Mouse (Mus musculus): Measurements from ENCODE around the gene BC005561.
"Not testable (repeated sequence)": the region's sequence is repeated elsewhere in the genome, so short reads cannot be mapped to it uniquely, and the experiment has no call there.

BC005561 gene

DNA sequence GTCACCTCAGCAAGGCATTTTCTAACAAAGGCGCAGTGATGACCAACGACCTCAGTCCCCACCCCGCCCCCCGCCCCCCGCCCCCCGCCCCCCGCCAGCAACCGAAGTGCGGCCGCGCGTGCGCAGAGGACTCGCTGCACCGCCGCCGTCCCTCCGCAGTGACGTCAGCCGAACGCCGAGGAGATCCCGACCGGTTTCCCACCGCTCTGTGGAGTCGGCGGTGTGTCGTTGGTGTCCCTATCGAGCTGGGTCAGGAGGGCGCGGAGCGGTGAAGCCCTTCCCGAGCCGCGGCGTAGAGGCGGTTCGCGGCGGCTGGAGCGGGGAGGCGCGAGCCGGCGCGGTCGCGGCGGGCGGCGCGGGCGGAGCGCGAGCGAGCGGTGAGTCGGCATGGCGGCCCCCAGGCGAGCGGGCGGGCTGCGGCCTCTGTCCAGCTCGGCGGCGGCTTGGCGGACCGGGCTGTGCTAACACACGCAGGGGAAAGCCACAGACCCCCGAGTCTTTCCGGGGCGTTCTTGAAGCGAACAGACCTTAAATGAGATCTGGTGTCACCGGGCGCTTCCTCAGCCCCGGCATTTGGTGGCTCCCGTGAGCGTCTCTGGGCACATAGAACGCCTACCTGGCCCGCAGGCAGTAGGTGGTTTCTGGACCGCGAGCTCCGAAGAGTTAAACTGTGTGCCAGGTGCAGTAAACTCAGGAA, at the start of gene BC005561:
BC005561 (plus strand) TSS at position 158 of the 697 bp plus-strand sequence.
- peak; percentile 85 to 94 for DNase-seq

DNA sequence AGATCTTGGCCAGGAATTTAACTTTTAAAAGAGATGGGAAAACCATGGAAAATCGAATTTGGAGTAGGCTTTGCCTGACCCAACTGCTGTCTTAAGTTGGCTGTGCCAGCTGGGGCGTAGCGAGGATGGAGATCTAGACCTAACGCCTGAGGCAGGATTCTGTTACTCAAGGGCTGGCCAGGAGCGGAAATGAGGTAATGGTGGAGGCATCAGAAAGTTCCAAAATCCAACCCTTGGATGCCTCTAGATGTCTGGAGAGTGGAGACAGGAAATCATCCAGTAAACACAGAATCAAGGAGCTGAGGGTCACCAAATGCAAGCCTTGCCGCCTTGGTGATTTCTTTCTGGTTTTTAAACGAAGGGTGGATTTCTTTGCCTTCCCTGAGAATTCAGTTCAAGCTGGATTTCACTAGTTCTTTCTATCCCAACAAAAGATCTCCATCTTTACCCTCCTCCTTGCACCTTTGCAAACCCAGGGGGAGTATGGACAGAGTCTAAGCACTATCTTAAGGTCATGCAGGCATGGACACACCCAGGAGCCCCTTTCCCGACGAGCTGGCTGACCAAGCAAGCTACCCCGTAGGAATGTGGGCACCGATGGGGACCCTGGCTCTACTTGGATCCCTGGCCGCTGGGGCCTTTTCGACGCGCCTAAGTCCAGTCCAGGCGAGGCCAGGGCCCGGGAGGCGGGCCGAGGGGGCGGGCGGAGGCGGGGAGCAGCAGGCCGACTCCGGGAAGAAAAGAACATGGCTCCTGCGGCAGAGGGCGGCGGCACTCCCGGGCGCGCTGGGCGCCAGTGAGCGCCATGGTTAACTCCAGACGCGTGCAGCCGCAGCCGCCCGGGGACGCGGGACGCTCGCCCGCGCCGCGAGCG, 49.1 kb upstream of the BC005561 start, which contains the start of gene Pkd2:
Pkd2 (plus strand) TSS at position 619 of the 874 bp plus-strand sequence.
- DNase-seq: peak; percentile 89 to 93

DNA sequence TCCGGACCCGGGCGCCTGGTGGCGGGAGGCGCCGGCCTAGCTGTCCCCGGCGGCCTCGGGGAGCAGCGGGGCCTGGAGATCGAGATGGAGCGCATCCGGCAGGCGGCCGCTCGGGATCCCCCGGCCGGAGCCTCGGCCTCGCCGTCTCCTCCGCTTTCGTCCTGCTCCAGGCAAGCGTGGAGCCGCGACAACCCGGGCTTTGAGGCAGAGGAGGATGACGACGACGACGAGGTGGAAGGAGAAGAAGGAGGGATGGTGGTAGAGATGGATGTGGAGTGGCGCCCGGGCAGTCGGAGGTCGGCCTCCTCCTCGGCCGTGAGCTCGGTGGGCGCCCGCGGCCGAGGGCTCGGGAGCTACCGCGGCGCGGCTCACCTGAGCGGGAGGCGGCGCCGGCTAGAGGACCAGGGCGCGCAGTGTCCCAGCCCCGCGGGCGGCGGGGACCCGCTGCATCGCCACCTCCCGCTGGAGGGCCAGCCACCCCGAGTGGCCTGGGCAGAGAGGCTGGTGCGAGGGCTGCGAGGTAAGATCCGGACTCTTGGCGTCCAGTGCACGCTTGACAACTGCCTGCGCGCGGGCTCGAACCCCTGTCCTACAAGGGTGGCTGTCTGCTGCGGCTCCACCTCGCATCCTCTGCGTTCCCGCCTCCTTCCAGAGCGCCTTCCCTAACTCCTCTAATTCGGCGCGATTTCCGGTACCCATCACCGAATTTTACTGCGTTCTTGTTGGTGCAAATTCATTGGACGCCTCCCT, 48.3 kb upstream of the BC005561 start:
- peak; percentile 75 to 80 for DNase-seq

DNA sequence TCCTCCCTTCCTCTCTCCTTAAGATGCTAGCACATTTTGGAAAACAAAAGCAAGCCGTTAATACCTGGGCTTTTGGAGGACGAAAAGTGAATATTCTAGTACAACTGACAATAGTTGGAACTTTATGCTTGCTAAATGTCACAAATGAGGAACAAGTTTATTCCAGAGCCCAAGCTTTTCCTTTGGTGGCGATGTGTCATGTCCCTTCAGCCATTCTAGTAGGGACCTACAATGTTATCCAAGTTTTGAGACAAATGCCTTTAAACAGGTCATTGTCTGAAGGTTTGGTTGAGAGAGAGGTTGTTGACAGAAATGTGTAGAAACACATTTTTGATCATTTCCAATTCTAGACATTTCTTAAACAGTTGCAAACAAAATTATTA, 47.7 kb upstream of the BC005561 start:
- peak in 1 of 2 experiments; percentile 42 for DNase-seq

DNA sequence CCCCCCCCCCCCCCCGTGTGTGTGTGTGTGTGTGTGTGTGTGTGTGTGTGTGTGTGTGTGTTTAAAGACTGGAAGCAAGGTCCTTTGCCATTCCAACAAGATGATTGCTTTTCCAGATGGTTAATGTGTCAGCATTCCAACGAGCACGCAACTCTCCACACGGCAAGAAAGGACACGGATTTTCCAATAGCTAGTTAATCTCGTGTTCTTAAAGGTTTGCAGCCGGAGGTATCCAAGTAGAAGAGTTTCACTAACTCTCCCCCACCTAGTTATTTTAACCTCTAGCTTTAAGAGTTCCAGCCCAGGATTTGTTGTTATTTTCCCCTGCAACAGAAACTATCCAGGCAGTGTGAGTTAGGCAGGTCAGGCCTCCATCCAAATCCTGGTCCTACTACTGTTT, 47.3 kb upstream of the BC005561 start:
- DNase-seq: peak; percentile 52 to 56

DNA sequence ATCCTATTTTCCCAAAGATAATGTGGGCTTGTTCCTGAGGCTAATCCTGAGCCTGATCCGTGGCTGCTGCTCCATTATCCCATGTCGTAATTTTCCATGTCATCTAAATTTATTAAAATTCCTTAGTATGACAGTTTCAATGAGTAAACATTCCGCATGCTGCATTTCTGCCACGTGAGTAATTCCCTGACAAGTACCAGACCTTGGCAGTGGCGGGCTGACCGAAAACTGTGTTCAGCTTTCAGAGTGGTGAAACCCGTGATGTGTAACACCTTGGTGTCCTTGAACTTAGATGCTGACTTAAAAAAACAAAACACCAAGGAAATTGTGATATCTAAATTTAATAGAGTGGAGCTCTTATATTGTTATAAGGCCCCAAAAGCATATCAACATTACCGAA, 42.9 kb upstream of the BC005561 start:
- DNase-seq: peak; percentile 31 to 47

DNA sequence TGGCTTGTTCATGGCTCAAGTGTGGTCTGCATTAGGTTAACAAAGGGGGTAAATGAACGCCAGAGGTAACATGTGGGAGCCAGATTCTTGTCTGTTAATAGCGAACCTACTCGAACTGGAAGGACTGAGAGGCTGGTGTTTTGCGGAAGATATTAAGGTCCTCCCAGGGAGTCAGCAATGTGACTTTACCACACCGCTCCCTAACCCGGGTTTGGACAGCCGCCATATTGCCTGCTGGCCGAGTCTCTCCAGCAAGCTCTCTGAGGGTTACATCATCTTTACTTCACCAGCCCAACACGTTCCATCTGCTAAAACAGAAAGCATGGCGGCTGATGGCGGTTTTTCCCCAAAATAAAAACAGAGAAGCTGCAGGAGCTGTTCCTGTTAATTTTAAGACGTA, 42.4 kb upstream of the BC005561 start:
- DNase-seq: peak; percentile 84 to 90

DNA sequence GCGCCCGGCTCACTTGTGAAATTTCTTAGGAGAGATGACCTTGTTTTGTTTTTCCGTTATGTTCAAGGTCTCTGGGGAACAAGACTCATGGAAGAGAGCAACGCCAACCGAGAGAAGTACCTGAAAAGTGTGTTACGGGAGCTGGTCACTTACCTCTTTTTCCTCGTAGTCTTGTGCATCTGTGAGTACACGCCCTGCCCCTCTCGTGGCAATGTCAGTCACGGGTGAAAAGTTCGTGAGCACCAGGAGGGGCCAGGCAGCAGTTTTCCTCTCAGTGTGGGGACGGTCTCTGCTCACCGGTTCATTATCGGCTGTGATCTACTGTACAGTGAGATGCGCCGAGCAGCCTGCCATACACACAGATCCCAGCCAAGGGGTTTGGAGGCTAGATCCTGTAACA, 41.3 kb upstream of the BC005561 start:
- DNase-seq: no peak

DNA sequence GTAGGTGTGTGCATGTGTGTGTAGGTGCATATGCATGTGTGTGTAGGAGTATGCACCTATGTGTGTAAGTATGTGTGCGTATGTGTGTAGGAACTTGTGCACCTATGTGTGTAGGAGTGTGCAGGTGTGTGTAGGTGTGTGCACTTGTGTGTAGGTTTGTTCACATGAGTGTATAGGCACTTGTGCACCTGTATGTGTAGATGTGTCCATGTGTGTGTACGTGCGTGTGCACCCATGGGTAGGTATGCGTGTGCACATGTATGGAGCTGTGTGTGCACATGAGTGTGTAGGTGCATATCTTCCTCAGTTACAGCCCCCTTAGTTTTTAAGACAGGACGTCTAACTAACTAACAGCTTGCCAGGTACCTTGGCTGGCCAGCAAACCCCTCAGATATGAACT, 39.6 kb upstream of the BC005561 start:
- no peak for DNase-seq

DNA sequence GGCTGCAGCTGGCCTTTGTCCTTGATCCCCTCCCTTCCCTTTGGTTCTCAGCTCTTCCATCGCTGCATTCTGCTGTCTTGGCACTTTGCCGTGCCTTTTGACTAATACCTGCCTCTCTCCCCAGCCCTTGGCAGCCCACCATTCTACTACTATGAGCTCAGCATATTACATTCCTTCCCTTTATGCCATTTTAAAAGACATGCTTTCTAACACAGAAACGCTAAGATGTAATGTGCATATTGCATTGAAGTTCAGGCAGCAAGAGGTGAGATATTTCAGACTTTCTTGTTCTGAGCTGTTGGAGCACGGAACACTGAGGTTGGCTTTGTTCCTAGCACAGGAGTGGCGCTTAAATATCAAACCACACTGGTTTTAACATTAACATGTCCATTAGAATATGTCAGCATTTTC, 37.2 kb upstream of the BC005561 start:
- peak; percentile 55 to 85 for DNase-seq

DNA sequence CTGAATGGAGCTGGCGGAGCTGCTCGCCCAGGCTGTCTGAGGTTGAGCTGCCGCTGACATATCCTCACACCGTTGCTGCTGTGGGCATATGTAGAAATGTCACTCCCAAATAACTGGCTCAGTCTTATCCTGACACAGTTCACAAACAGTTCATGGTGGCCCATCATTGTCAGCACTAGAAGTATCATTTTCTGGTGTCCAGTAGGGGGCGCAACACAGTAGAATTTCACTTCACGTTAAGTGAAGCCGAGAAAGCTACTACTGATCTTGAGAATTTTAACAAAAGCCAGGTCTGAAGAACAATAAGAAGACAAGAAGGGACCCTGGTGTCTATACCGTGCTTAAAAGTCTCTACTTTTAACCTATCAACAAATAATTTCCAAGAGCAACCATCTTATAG, 35.8 kb upstream of the BC005561 start:
- peak in 1 of 2 experiments; percentile 70 for DNase-seq

DNA sequence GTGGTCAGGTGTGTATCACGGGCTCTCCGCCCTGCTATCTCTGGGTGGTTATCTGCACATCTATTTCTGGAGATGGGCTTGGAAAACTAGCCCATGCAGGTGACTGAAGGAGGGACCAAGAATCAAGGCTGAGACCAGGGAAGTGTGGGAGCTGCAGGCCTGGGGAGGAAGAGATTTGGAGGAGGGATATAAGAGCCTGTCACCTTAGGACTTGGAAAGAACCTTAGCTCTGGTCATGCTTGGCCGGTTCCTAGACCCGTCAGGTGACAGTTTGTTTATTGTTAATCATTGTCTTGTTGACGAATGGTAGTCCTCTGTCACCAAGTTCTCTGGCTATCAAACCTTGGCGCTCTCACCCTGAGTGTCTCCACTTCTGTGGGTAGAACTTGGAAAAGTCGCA, 27.8 kb upstream of the BC005561 start:
- DNase-seq: peak; percentile 48 to 58

DNA sequence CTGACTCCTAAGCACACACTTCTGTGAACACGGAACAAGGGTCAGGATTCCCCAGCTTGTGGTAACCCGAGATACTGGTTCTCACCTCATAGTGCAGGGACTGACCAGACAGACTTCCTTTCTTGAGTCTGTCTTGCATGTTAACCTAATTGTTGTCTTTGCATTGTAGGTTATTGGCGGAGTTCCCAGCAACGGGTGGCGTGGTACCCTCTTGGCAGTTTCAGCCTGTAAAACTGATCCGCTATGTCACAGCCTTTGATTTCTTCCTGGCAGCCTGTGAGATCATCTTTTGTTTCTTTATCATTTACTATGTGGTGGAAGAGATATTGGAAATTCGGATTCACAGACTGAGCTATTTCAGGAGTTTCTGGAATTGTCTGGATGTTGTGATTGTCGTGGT, 25.3 kb upstream of the BC005561 start:
- no peak for DNase-seq

DNA sequence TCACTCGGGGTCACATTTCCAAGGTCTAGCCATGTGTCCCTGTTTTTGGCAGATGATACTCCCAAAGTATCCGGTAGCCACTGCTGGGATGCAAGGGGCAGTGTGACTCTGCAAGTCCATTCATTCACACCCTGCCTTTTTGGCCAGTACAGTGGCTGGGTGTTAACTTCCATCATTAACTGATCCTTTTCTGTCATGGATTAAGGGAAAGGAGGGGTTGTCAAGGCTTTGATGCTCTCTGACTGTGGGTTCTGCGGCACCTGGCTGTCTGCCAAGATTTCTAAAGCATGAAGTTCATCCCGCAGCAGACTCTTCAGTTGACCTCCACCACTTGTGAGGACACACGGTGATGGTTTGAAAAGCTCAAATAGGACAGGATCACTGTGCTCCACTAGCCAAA, 16.6 kb upstream of the BC005561 start:
- peak; percentile 22 to 42 for DNase-seq

DNA sequence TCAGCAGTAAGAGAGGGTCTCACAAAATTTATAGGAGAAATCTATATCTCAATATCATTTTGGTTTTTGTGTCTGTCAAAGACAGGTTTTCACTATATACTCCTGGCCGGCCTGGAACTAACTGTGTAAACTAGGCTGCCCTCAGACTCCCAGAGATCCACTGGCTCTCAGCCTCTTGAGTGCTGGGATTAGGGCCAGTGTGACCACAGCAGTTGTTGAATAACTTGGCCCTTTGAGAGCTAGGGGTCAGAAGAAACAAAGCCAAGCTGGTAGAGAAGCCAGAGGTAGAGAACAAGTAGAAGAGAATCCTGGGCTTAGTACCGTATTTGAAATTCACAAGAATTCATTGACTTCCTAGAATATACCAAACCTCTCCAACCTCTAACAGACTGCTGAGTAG, 3.3 kb upstream of the BC005561 start:
- peak; percentile 48 to 52 for DNase-seq

DNA sequence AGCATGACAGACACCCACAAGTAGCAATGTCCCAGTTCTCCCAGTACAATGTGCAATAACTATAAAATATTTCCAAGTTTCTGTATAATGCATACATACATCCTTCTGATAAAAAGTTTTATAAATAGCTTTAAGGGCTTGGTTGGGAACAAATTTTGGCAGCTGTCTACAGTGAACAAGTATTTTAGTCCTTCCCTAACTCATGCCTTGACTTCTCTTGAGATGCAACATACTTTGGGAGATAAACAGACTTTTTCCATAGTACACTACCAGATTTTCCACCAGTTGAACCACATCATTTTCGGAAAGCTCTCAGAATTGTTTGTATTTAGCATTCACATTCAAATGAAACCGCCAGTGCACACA, 340 bp upstream of the BC005561 start:
- DNase-seq: no peak

DNA sequence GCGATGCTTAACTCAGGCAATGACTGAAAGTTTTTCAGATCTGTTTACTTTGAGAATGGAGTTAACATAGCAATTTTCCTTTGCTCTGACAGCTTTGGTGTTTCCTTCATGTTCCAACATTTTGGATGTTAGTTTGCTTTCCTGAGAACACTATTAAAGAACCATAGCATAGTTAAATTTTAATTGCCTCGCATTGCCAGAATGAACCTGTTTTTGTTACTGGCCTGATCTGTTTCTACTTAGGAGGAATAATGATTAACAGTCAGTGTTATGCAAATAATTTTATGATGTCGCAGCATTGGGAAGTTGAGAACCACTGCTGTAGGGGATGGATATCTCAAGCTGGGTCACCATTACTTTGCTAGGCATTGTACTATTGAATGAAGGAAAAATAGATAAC, 3.1 kb downstream of the BC005561 start:
- peak in 1 of 2 experiments; percentile 43 for DNase-seq

DNA sequence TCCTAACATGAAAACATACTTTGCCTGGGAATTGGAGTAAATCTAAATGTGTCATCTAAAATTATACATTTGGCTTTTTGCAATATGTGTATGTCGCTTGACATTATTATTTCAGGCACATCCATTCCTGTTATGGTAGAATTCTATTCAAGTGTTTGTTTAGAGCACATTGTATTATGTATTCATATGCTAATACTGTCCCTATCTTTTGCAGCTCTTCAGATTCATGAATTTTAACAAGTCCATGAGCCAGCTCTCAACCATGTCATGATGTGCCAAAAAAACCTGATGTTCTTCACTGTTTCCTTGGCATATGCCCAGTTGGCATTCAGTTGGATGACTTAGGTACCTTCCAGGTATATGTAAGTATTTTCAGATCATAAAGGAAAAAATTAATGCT, 30.5 kb downstream of the BC005561 start:
- DNase-seq: no peak

DNA sequence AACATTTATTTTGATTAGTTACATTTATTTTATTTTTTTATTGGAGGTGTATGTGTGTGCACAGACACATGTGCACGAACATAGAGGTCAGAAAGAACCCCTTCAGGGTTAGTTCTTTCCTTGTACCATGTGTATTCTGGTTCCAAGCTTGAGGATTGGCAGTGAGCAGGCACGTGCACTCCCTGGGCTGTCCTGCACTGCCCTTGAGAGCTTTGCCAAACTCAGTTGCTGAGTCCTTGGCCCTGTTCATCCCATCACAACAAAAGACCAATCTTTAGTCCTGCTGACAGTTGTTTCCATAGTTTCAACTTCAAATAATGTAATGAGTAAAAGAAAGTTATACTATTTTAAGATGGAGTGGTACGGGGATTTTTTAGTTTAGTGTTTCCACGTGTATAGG, 31.2 kb downstream of the BC005561 start:
- no peak for DNase-seq

DNA sequence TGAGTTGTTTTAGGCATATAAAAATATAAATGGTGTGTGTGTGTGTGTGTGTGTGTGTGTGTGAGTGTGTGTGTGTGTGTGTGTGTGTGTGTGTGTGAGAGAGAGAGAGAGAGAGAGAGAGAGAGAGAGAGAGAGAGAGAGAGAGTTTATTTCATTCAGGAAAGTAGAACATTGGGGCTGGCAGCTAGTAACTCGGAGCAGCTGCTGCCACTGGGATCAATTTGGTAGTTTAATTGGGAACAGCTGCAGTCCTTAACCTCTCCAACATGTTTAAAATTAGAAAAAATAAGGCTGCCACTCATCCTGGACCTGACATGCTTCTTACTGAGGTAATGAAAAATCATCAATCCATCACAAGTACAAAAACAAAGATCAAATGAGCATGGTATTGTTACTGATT, 59.9 kb downstream of the BC005561 start:
- not testable (repeated sequence) for DNase-seq

DNA sequence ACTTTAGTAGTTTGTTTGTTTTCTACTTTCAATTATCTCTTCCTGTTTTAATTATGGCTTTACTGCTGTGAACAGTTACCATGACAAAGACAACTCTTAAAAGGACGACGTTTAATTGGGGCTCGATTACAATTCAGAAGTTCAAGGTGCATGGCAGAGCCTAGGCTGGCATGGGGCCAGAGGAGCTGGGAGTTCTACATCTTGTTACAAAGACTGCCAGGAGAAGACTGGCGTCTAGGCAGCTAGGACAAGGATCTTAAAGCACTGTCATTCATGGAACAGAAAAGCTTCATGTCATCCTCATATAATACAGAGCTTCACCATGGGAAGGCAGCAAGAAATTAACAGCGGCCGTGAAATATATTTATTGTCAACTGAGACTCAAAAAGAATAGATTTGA, 62.6 kb downstream of the BC005561 start:
- peak; percentile 54 to 82 for DNase-seq

DNA sequence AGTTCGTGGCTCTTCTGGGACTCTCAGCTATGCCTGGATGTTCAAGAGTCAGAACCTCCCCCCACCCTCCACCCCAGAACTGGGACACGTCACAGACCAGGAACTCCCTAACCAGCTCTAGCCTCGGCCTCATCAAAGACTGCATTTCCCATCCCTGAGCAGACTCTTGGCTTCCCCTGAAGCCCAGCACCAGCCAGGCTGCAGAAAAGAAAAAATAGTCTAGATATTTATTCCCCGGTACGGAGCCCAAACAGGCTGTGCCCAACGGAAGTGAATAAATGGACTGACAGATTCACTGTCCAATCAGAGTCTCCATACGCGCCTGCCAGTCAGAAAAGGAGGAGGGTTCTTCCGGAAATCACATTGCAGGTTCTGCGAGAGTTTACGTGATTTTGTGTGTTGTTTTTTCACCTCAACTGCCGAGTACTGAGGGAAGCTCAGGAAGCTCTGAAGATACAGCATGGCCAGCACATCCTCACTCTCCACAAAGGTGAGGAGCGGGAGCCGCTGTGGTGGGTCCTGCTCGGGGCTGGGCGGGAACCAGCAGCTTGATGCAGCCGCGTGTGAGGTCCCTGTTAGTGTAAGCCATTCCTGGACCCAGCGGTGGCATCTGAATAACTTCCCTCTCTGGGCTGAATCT, 63.2 kb downstream of the BC005561 start:
- peak; percentile 82 to 95 for DNase-seq
